Mouse (Mus musculus): ENCODE data around the gene Fgfr2.

Fgfr2 gene

GRCm38 (mm10) chr7:130574211-130574991, 2548.7 kb downstream of the Fgfr2 start:
- no peak for DNase-seq (ENCODE audit: low spot score in 2 of 2)

- no peak for DNase-seq (ENCODE audit: low spot score in 2 of 2)
Measured at GRCm38 (mm10) chr7:130573746-130574145, 2549.4 kb downstream of the Fgfr2 start.

- DNase-seq (ENCODE audit: low spot score in 2 of 2) = no peak
Measured at GRCm38 (mm10) chr7:130572821-130573220, 2550.3 kb downstream of the Fgfr2 start, which contains the start of gene Nsmce4a. Gene Nsmce4a, minus strand, starts transcription at chr7:130573118.

- no peak for DNase-seq (ENCODE audit: low spot score in 2 of 2)
Measured at GRCm38 (mm10) chr7:130570472-130570871, 2552.7 kb downstream of the Fgfr2 start.

- DNase-seq (ENCODE audit: low spot score in 2 of 2) = no peak
Measured at GRCm38 (mm10) chr7:130568783-130569436, 2554.2 kb downstream of the Fgfr2 start.

- DNase-seq (ENCODE audit: low spot score in 2 of 2) = no peak
Measured at GRCm38 (mm10) chr7:130564596-130564995, 2558.6 kb downstream of the Fgfr2 start.

- no peak for DNase-seq (ENCODE audit: low spot score in 2 of 2)
Measured at GRCm38 (mm10) chr7:130563880-130564279, 2559.3 kb downstream of the Fgfr2 start.

- DNase-seq (ENCODE audit: low spot score in 2 of 2) = no peak
Measured at GRCm38 (mm10) chr7:130563276-130563675, 2559.9 kb downstream of the Fgfr2 start.

GRCm38 (mm10) chr7:130560933-130561332, 2562.2 kb downstream of the Fgfr2 start:
- DNase-seq (ENCODE audit: low spot score in 2 of 2) = no peak

- no peak for DNase-seq (ENCODE audit: low spot score in 2 of 2)
Measured at GRCm38 (mm10) chr7:130558592-130558991, 2564.6 kb downstream of the Fgfr2 start.

GRCm38 (mm10) chr7:130555597-130555996, 2567.6 kb downstream of the Fgfr2 start:
- no peak for DNase-seq (ENCODE audit: low spot score in 2 of 2)

- DNase-seq (ENCODE audit: low spot score in 2 of 2) = no peak
Measured at GRCm38 (mm10) chr7:130553321-130553720, 2569.8 kb downstream of the Fgfr2 start.

GRCm38 (mm10) chr7:130552780-130553179, 2570.4 kb downstream of the Fgfr2 start:
- DNase-seq (ENCODE audit: low spot score in 2 of 2) = no peak

- no peak for DNase-seq (ENCODE audit: low spot score in 2 of 2)
Measured at GRCm38 (mm10) chr7:130547635-130548175, 2575.4 kb downstream of the Fgfr2 start.

- DNase-seq (ENCODE audit: low spot score in 2 of 2) = peak; percentile 86 to 88
Measured at GRCm38 (mm10) chr7:130546791-130547484, 2576.2 kb downstream of the Fgfr2 start.

- DNase-seq (ENCODE audit: low spot score in 2 of 2) = no peak
Measured at GRCm38 (mm10) chr7:130546421-130546790, 2576.7 kb downstream of the Fgfr2 start.

GRCm38 (mm10) chr7:130545893-130546292, 2577.3 kb downstream of the Fgfr2 start:
- DNase-seq (ENCODE audit: low spot score in 2 of 2) = no peak

- no peak for DNase-seq (ENCODE audit: low spot score in 2 of 2)
Measured at GRCm38 (mm10) chr7:130545401-130545800, 2577.7 kb downstream of the Fgfr2 start.

- DNase-seq (ENCODE audit: low spot score in 2 of 2) = no peak
Measured at GRCm38 (mm10) chr7:130543181-130543580, 2580.0 kb downstream of the Fgfr2 start.

- DNase-seq (ENCODE audit: low spot score in 2 of 2) = no peak
Measured at GRCm38 (mm10) chr7:130540176-130540575, 2583.0 kb downstream of the Fgfr2 start.

- DNase-seq (ENCODE audit: low spot score in 2 of 2) = no peak
Measured at GRCm38 (mm10) chr7:130537068-130537467, 2586.1 kb downstream of the Fgfr2 start.

GRCm38 (mm10) chr7:130535174-130535573, 2588.0 kb downstream of the Fgfr2 start:
- DNase-seq (ENCODE audit: low spot score in 2 of 2) = no peak
